Mouse (Mus musculus): Measurements from ENCODE around the gene Car9.

The Car9 gene

GRCm38 (mm10) chr4:43562769-43563600 lies 56.2 kb downstream of the Car9 start:
- no peak for DNase-seq (ENCODE audit: low spot score in 2 of 2)
